Mouse (Mus musculus): ENCODE data around the gene Dhrs7c. TPM values are rescaled to one million over a fixed set of nuclear protein-coding genes. Genes with fewer than 3 reads are reported as not detected.

The Dhrs7c gene
- total RNA-seq (2014; fragmentation: Nextera tagmentation) (not detected in 2 replicates), total RNA-seq (2017) (not detected in 2 replicates), polyA plus RNA-seq (2012) (not detected in 2 replicates)

GRCm38 (mm10) chr11:67797931-67798330, at the start of gene Dhrs7c:
Gene Dhrs7c, plus strand, starts transcription at chr11:67798187.
- Histone ChIP-seq H3K36me3 (replicated peaks) (no peaks in the 10 kb centered on the region), H3K27me3 (ENCODE audit: insufficient read depth, low read length) (no peaks in the 10 kb centered on the region), H3K9me3 (replicated peaks) (peaks cover 52% of the 10 kb centered on the region), H3K4me1 (ENCODE audit: insufficient read depth, low read depth, low read length) (no peaks in the 10 kb centered on the region), H3K4me3 (ENCODE audit: low read depth, low read length) (no peak within 1 kb of the TSS)
- ATAC-seq (ENCODE audit: extremely low read depth, insufficient number of reproducible peaks, low FRiP score, poor library complexity, severe bottlenecking) (no peak), DNase-seq (ENCODE audit: low spot score) (no peak)
- TF ChIP-seq POLR2AphosphoS5 (IDR thresholded peaks at IDR 0.05; ENCODE audit: insufficient replicate concordance, low read depth, low read length) (no peak), CTCF (IDR thresholded peaks at IDR 0.05; ENCODE audit: low read depth, low read length) (no peak), GATA2 (IDR thresholded peaks at IDR 0.05; ENCODE audit: borderline replicate concordance, low read depth, low read length) (no peak), GATA1 (IDR thresholded peaks at IDR 0.05; ENCODE audit: borderline replicate concordance, low read length) (no peak), TAL1 (conservative IDR thresholded peaks at IDR 0.05; ENCODE audit: low read depth, low read length) (no peak)

- ATAC-seq (ENCODE audit: extremely low read depth, insufficient number of reproducible peaks, low FRiP score, poor library complexity, severe bottlenecking) (no peak), DNase-seq (ENCODE audit: low spot score) (no peak)
- no peak for TF ChIP-seq CTCF (IDR thresholded peaks at IDR 0.05; ENCODE audit: low read depth, low read length)
- no peaks in the 10 kb centered on the region for H3K27me3 ChIP-seq (ENCODE audit: insufficient read depth, low read length)
- no peaks in the 10 kb centered on the region for H3K4me1 ChIP-seq (ENCODE audit: insufficient read depth, low read depth, low read length)
- H3K9me3 ChIP-seq (replicated peaks): peaks cover 39% of the 10 kb centered on the region
- no peak overlapping the region for H3K4me3 ChIP-seq (ENCODE audit: low read depth, low read length)
- no peaks in the 10 kb centered on the region for H3K36me3 ChIP-seq (replicated peaks)
Observed at GRCm38 (mm10) chr11:67756287-67756686, 41.7 kb upstream of the Dhrs7c start.

GRCm38 (mm10) chr11:67757373-67758167, 40.4 kb upstream of the Dhrs7c start:
- ATAC-seq (ENCODE audit: extremely low read depth, insufficient number of reproducible peaks, low FRiP score, poor library complexity, severe bottlenecking): no peak
- Histone ChIP-seq H3K4me1 (ENCODE audit: insufficient read depth, low read depth, low read length) (no peaks in the 10 kb centered on the region), H3K27me3 (ENCODE audit: insufficient read depth, low read length) (no peaks in the 10 kb centered on the region), H3K4me3 (ENCODE audit: low read depth, low read length) (no peak overlapping the region), H3K9me3 (replicated peaks) (peaks cover 36% of the 10 kb centered on the region), H3K36me3 (replicated peaks) (no peaks in the 10 kb centered on the region)
- no peak for DNase-seq (ENCODE audit: low spot score)
- TF ChIP-seq GATA2 (IDR thresholded peaks at IDR 0.05; ENCODE audit: borderline replicate concordance, low read depth, low read length): no peak
- no peak for TF ChIP-seq POLR2AphosphoS5 (IDR thresholded peaks at IDR 0.05; ENCODE audit: insufficient replicate concordance, low read depth, low read length)
- TF ChIP-seq GATA1 (IDR thresholded peaks at IDR 0.05; ENCODE audit: borderline replicate concordance, low read length): no peak
- no peak for TF ChIP-seq CTCF (IDR thresholded peaks at IDR 0.05; ENCODE audit: low read depth, low read length)
- no peak for TF ChIP-seq TAL1 (conservative IDR thresholded peaks at IDR 0.05; ENCODE audit: low read depth, low read length)

- TF ChIP-seq CTCF (IDR thresholded peaks at IDR 0.05; ENCODE audit: low read depth, low read length) (no peak), POLR2AphosphoS5 (IDR thresholded peaks at IDR 0.05; ENCODE audit: insufficient replicate concordance, low read depth, low read length) (no peak), GATA2 (IDR thresholded peaks at IDR 0.05; ENCODE audit: borderline replicate concordance, low read depth, low read length) (no peak), TAL1 (conservative IDR thresholded peaks at IDR 0.05; ENCODE audit: low read depth, low read length) (no peak), GATA1 (IDR thresholded peaks at IDR 0.05; ENCODE audit: borderline replicate concordance, low read length) (no peak)
- Histone ChIP-seq H3K4me1 (ENCODE audit: insufficient read depth, low read depth, low read length) (no peaks in the 10 kb centered on the region), H3K27me3 (ENCODE audit: insufficient read depth, low read length) (no peaks in the 10 kb centered on the region), H3K36me3 (replicated peaks) (no peaks in the 10 kb centered on the region), H3K9me3 (replicated peaks) (peaks cover 55% of the 10 kb centered on the region), H3K4me3 (ENCODE audit: low read depth, low read length) (no peak within 1 kb of the TSS; the same call in 1 of the 2 replicates)
- no peak for DNase-seq (ENCODE audit: low spot score)
- no peak for ATAC-seq (ENCODE audit: extremely low read depth, insufficient number of reproducible peaks, low FRiP score, poor library complexity, severe bottlenecking)
Observed at GRCm38 (mm10) chr11:67771053-67771452, 26.9 kb upstream of the Dhrs7c start, which contains the start of gene Glp2r. Gene Glp2r, minus strand, starts transcription at chr11:67771153.

- H3K27me3 ChIP-seq (ENCODE audit: insufficient read depth, low read length): no peaks in the 10 kb centered on the region
- TF ChIP-seq GATA1 (IDR thresholded peaks at IDR 0.05; ENCODE audit: borderline replicate concordance, low read length) (no peak), GATA2 (IDR thresholded peaks at IDR 0.05; ENCODE audit: borderline replicate concordance, low read depth, low read length) (no peak), TAL1 (conservative IDR thresholded peaks at IDR 0.05; ENCODE audit: low read depth, low read length) (no peak), CTCF (IDR thresholded peaks at IDR 0.05; ENCODE audit: low read depth, low read length) (no peak), POLR2AphosphoS5 (IDR thresholded peaks at IDR 0.05; ENCODE audit: insufficient replicate concordance, low read depth, low read length) (no peak)
Observed at GRCm38 (mm10) chr11:67771691-67772090, 26.3 kb upstream of the Dhrs7c start.

GRCm38 (mm10) chr11:67772577-67772976, 25.4 kb upstream of the Dhrs7c start:
- DNase-seq (ENCODE audit: low spot score): no peak
- no peak for ATAC-seq (ENCODE audit: extremely low read depth, insufficient number of reproducible peaks, low FRiP score, poor library complexity, severe bottlenecking)

More at GRCm38 (mm10) chr11:67771691-67772090, 26.3 kb upstream of the Dhrs7c start:
- Histone ChIP-seq H3K9me3 (replicated peaks) (peaks cover 55% of the 10 kb centered on the region), H3K4me3 (ENCODE audit: low read depth, low read length) (no peak overlapping the region), H3K36me3 (replicated peaks) (no peaks in the 10 kb centered on the region), H3K4me1 (ENCODE audit: insufficient read depth, low read depth, low read length) (no peaks in the 10 kb centered on the region)
- ATAC-seq (ENCODE audit: extremely low read depth, insufficient number of reproducible peaks, low FRiP score, poor library complexity, severe bottlenecking) (no peak), DNase-seq (ENCODE audit: low spot score) (no peak)

More at GRCm38 (mm10) chr11:67772577-67772976, 25.4 kb upstream of the Dhrs7c start:
- TF ChIP-seq GATA1 (IDR thresholded peaks at IDR 0.05; ENCODE audit: borderline replicate concordance, low read length) (no peak), CTCF (IDR thresholded peaks at IDR 0.05; ENCODE audit: low read depth, low read length) (no peak), POLR2AphosphoS5 (IDR thresholded peaks at IDR 0.05; ENCODE audit: insufficient replicate concordance, low read depth, low read length) (no peak), TAL1 (conservative IDR thresholded peaks at IDR 0.05; ENCODE audit: low read depth, low read length) (no peak), GATA2 (IDR thresholded peaks at IDR 0.05; ENCODE audit: borderline replicate concordance, low read depth, low read length) (no peak)
- Histone ChIP-seq H3K4me1 (ENCODE audit: insufficient read depth, low read depth, low read length) (no peaks in the 10 kb centered on the region), H3K27me3 (ENCODE audit: insufficient read depth, low read length) (no peaks in the 10 kb centered on the region), H3K4me3 (ENCODE audit: low read depth, low read length) (no peak overlapping the region), H3K36me3 (replicated peaks) (no peaks in the 10 kb centered on the region), H3K9me3 (replicated peaks) (peaks cover 55% of the 10 kb centered on the region)
